Mouse (Mus musculus) neural tube, embryonic 15.5 days (tissue): Measurements from ENCODE around the gene Rab11fip5. TPM values are rescaled to one million over a fixed set of nuclear protein-coding genes. Genes with fewer than 3 reads are reported as not detected.
A peak's percentile ranks its signal among the peaks of the same experiment; 100 is the strongest.

ENCODE experiments used
- ATAC-seq: fragments of 200-750 bp; cut with Nextera tagmentation; 2 replicates; pipeline ENCODE4 v1.8.0; 2017; ENCODE audit warnings: mild to moderate bottlenecking, moderate TSS enrichment, moderate library complexity; ENCODE audit not compliant: low FRiP score
- H3K27ac ChIP-seq: fragments of 300-500 bp; sonication (generic); replicated peaks from 2 replicates; pipeline ENCODE4 v1.5.1; 2015; ENCODE audit warnings: mild to moderate bottlenecking, inconsistent platforms
- H3K27me3 ChIP-seq: fragments of 300-500 bp; sonication (generic); replicated peaks from 2 replicates; pipeline ENCODE4 v1.6.1; 2015; ENCODE audit warnings: inconsistent platforms
- H3K36me3 ChIP-seq: fragments of 300-500 bp; sonication (generic); 2 replicates; pipeline ENCODE4 v1.6.1; 2015; ENCODE audit warnings: inconsistent platforms
- H3K4me1 ChIP-seq: fragments of 300-500 bp; sonication (generic); 2 replicates; pipeline ENCODE4 v1.6.1; 2015; ENCODE audit warnings: inconsistent platforms
- H3K4me2 ChIP-seq: fragments of 300-500 bp; sonication (generic); 2 replicates; pipeline ENCODE4 v1.6.1; 2015; ENCODE audit warnings: inconsistent platforms, mild to moderate bottlenecking, moderate library complexity
- H3K4me3 ChIP-seq: fragments of 300-500 bp; sonication (generic); replicated peaks from 2 replicates; pipeline ENCODE4 v1.5.1; 2015; ENCODE audit warnings: mild to moderate bottlenecking, inconsistent platforms
- H3K9ac ChIP-seq: fragments of 300-500 bp; sonication (generic); replicated peaks from 2 replicates; pipeline ENCODE4 v1.6.1; 2015; ENCODE audit warnings: mild to moderate bottlenecking, inconsistent platforms
- H3K9me3 ChIP-seq: fragments of 300-500 bp; sonication (generic); replicated peaks from 2 replicates; pipeline ENCODE4 v1.6.1; 2016; ENCODE audit warnings: inconsistent platforms
- WGBS: fragments of 180-500 bp; shearing (Covaris S2); methylation state at CpG from one replicate; pipeline ENCODE4 v1.1.7; 2015; ENCODE audit warnings: mixed read lengths; 5-methylcytosine and 5-hydroxymethylcytosine counted together
- polyA plus RNA-seq: library from polyadenylated mRNA; unstranded; fragments of >200 nt; fragmentation: Nextera tagmentation; extraction: Ambion mirVana; gene quantifications from 2 replicates; pipeline ENCODE4 v1.2.1, GENCODE M21; 2015

The Rab11fip5 gene
- polyA plus RNA-seq, result 22.5 and 24.3 TPM in 2 replicates

GRCm38 (mm10) chr6:85373951-85374733, at the start of gene Rab11fip5:
TSS of gene Rab11fip5 (minus strand) at chr6:85374634.
- Histone ChIP-seq H3K27me3 (no peaks in the 10 kb centered on the region), H3K4me1 (peaks cover 53% of the 10 kb centered on the region), H3K9me3 (no peaks in the 10 kb centered on the region), H3K4me3 (peak within 1 kb of the TSS; percentile 77), H3K4me2 (peak within 1 kb of the TSS; percentile 68), H3K27ac (peak within 1 kb of the TSS; percentile 85), H3K9ac (peak within 1 kb of the TSS; percentile 88), H3K36me3 (0 out of 2 replicates have a peak, but pooled peaks cover 2% of the 10 kb centered on the region)
- ATAC-seq, result peak; percentile 51
- 1% methylated on average over 74 of the region's 80 CpGs for WGBS

DNA sequence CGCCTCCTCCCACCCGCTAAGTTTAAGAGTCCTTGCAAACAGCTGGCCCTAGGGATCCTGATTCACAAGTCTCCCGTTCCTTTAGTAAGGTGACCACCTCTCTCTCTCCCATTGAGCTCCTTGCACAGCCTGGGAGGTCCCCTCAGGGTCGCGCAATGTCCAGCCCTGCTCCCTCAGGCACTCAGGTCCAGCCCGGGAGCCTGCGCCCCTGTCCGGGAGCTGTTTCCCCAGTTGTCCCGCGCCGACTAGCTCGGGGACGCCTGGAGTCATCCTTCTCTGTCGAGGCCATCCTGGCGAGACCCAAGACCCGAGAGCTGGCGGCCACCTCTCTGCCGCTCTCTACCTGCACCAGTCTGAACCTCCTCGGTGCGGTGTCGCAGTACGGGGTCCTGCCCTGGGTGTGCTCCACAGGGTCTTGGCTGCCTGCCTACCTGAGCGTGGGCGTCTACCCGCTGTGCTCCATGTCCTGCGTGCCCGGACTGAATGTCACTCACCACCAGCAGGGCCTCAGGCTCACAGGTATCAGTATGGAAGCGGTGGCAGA, 49.5 kb upstream of the Rab11fip5 start, which contains the start of gene Noto:
TSS of gene Noto (plus strand) at position 51 of the 544 bp plus-strand sequence.
- Histone ChIP-seq H3K27me3 (peaks cover 15% of the 10 kb centered on the region), H3K9ac (no peak within 1 kb of the TSS), H3K4me3 (no peak within 1 kb of the TSS), H3K27ac (no peak within 1 kb of the TSS), H3K36me3 (no peaks in the 10 kb centered on the region), H3K4me2 (no peak within 1 kb of the TSS), H3K4me1 (no peaks in the 10 kb centered on the region), H3K9me3 (no peaks in the 10 kb centered on the region)
- no peak for ATAC-seq
- WGBS, result 14% methylated on average over 28 of the region's 28 CpGs

- ATAC-seq, result no peak
- no peak overlapping the region for H3K27ac ChIP-seq
Observed at GRCm38 (mm10) chr6:85419150-85419549, 44.7 kb upstream of the Rab11fip5 start.

DNA sequence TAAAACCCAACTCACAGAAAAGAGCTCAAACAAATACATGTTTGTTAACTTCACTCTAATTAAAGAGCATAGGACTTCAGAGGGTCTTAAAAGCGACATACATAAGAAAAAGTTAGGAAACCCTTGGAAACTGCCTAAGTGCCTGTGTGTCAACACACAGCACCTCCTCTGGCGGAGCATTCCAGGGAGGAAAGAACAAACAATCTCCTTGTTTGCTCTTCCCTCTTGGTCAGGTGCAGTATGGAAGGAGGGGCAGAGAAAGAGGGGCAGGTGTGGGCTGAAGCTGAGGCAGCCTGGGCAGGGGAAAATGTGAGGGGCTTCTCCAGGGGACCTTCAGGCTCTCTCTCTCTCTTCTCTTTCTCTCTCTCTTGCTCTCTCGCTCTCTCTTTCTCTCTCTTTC, 41.4 kb upstream of the Rab11fip5 start:
- Histone ChIP-seq H3K27me3 (no peaks in the 10 kb centered on the region; the same call in 1 of the 2 replicates), H3K4me3 (no peak overlapping the region), H3K9ac (no peak overlapping the region), H3K27ac (no peak overlapping the region), H3K9me3 (no peaks in the 10 kb centered on the region), H3K4me1 (no peaks in the 10 kb centered on the region), H3K4me2 (no peak overlapping the region), H3K36me3 (no peaks in the 10 kb centered on the region)
- WGBS, result 56% methylated on average over 3 of the region's 3 CpGs
- ATAC-seq, result no peak

More at GRCm38 (mm10) chr6:85419150-85419549, 44.7 kb upstream of the Rab11fip5 start:
- 88% methylated on average over 2 of the region's 2 CpGs for WGBS
- H3K4me2 ChIP-seq, result no peak overlapping the region
- H3K9ac ChIP-seq, result no peak overlapping the region
- H3K4me1 ChIP-seq, result no peaks in the 10 kb centered on the region
- H3K27me3 ChIP-seq, result peaks cover 14% of the 10 kb centered on the region
- no peaks in the 10 kb centered on the region for H3K36me3 ChIP-seq
- H3K9me3 ChIP-seq, result no peaks in the 10 kb centered on the region
- H3K4me3 ChIP-seq, result no peak overlapping the region

DNA sequence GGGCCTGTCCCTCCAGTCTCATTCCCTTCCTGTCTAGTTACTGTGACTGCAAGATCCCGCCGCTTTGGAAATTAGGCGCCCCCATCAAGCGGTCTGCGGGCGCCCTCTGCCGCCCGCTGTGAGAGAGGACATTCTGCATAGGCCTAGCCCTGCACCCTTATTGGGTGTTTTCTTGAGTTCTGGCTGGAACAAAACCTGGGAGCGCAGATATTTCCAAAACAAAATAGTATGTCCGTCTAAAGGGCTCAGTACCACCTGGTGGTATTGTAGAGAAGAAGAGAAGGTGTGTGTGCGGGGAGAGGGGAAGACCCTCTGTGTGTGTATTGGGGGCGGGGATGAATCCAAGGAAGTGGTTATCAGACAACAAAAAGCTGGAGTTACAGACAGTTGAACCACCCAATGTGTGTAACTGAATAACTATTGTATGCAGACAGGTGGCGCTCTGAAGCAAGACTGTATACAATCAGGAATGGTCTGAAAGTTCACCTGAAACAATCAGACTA, 36.4 kb upstream of the Rab11fip5 start:
- H3K9ac ChIP-seq, result no peak overlapping the region
- H3K36me3 ChIP-seq, result no peaks in the 10 kb centered on the region
- H3K9me3 ChIP-seq, result no peaks in the 10 kb centered on the region
- 0 out of 2 replicates have a peak overlapping the region, but pooled peaks have one; percentile 13 for H3K4me2 ChIP-seq
- H3K4me1 ChIP-seq, result peaks cover 5% of the 10 kb centered on the region
- peak; percentile 72 for ATAC-seq
- H3K27me3 ChIP-seq, result peaks cover 42% of the 10 kb centered on the region
- 8% methylated on average over 13 of the region's 13 CpGs for WGBS
- H3K4me3 ChIP-seq, result no peak overlapping the region
- H3K27ac ChIP-seq, result no peak overlapping the region

GRCm38 (mm10) chr6:85409003-85409402, 34.6 kb upstream of the Rab11fip5 start:
- WGBS, result 1% methylated on average over 31 of the region's 31 CpGs
- peaks cover 42% of the 10 kb centered on the region for H3K27me3 ChIP-seq
- H3K4me3 ChIP-seq, result peak overlapping the region; percentile 29
- ATAC-seq, result no peak
- peak overlapping the region; percentile 44 for H3K9ac ChIP-seq
- no peaks in the 10 kb centered on the region for H3K36me3 ChIP-seq
- no peaks in the 10 kb centered on the region for H3K9me3 ChIP-seq
- H3K4me1 ChIP-seq, result peaks cover 5% of the 10 kb centered on the region
- H3K4me2 ChIP-seq, result peak overlapping the region; percentile 55
- H3K27ac ChIP-seq, result no peak overlapping the region

DNA sequence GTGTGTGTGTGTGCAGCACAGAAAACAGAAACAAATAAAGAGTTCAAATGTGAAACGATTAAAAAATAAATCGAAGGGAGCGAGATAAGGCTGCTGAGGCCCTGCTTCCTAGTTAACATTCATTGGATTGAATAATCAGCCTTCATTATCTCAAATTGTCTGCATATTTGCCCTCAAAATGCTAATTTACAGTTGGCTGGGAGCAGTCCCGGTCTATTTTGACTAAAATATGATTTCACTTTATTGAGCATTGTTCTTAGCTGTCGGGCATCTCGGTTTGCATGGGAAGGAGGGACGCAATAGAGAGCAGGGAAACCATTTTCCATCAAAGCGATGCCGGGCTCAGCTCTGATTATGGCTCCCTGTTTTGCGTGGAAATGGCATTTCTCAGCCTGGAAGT, 28.6 kb upstream of the Rab11fip5 start:
- H3K27ac ChIP-seq, result peak overlapping the region; percentile 41; the same call in 1 of the 2 replicates
- ATAC-seq, result no peak

GRCm38 (mm10) chr6:85402613-85403012, 28.2 kb upstream of the Rab11fip5 start:
- WGBS, result 50% methylated on average over 2 of the region's 2 CpGs
- Histone ChIP-seq H3K27ac (peak overlapping the region; percentile 41; the same call in 1 of the 2 replicates), H3K4me1 (peaks cover 5% of the 10 kb centered on the region; the same call in 1 of the 2 replicates), H3K4me2 (no peak overlapping the region), H3K27me3 (peaks cover 12% of the 10 kb centered on the region), H3K9me3 (no peaks in the 10 kb centered on the region), H3K9ac (no peak overlapping the region), H3K36me3 (no peaks in the 10 kb centered on the region), H3K4me3 (no peak overlapping the region)
- ATAC-seq, result no peak

More for the DNA sequence above, 28.6 kb upstream of the Rab11fip5 start:
- Histone ChIP-seq H3K4me2 (no peak overlapping the region), H3K4me3 (no peak overlapping the region), H3K9me3 (no peaks in the 10 kb centered on the region), H3K9ac (no peak overlapping the region), H3K4me1 (peaks cover 5% of the 10 kb centered on the region; the same call in 1 of the 2 replicates), H3K27me3 (peaks cover 17% of the 10 kb centered on the region), H3K36me3 (no peaks in the 10 kb centered on the region)
- WGBS, result 60% methylated on average over 10 of the region's 10 CpGs

GRCm38 (mm10) chr6:85399715-85400114, 25.3 kb upstream of the Rab11fip5 start:
- Histone ChIP-seq H3K27me3 (no peaks in the 10 kb centered on the region), H3K4me3 (no peak overlapping the region), H3K36me3 (no peaks in the 10 kb centered on the region), H3K9me3 (no peaks in the 10 kb centered on the region), H3K4me2 (no peak overlapping the region), H3K4me1 (peaks cover 5% of the 10 kb centered on the region; the same call in 1 of the 2 replicates), H3K9ac (no peak overlapping the region), H3K27ac (no peak overlapping the region)
- WGBS, result 26% methylated on average over 5 of the region's 5 CpGs
- ATAC-seq, result no peak

GRCm38 (mm10) chr6:85397165-85397564, 22.7 kb upstream of the Rab11fip5 start:
- Histone ChIP-seq H3K36me3 (no peaks in the 10 kb centered on the region), H3K27ac (no peak overlapping the region), H3K9me3 (no peaks in the 10 kb centered on the region), H3K4me1 (peaks cover 5% of the 10 kb centered on the region; the same call in 1 of the 2 replicates), H3K9ac (no peak overlapping the region), H3K27me3 (no peaks in the 10 kb centered on the region), H3K4me2 (no peak overlapping the region), H3K4me3 (no peak overlapping the region)
- ATAC-seq, result no peak
- 29% methylated on average over 1 of the region's 1 CpGs for WGBS

DNA sequence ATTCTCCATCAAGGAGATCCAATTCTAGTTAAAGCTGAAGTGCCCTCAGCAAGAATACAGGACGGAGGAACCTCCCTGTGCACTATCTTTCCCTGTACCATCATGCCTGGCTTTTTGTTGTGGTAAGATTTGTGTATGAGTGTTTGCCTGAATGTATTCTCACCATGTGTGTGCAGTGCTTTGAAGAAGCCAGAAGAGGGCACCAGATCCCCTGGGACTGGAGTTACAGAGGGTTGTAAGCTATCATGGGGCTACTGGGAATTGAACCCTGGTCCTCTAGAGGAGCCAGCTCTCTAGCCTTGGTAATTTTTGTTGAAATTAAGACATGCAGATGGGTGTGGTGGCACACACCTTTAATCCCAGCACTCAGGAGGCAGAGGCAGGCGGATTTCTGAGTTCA, 20.9 kb upstream of the Rab11fip5 start:
- Histone ChIP-seq H3K4me2 (no peak overlapping the region), H3K27ac (no peak overlapping the region), H3K27me3 (no peaks in the 10 kb centered on the region), H3K36me3 (no peaks in the 10 kb centered on the region), H3K4me3 (no peak overlapping the region), H3K9ac (no peak overlapping the region), H3K4me1 (peaks cover 5% of the 10 kb centered on the region; the same call in 1 of the 2 replicates), H3K9me3 (no peaks in the 10 kb centered on the region)
- 92% methylated on average over 2 of the region's 2 CpGs for WGBS
- no peak for ATAC-seq
